Mouse (Mus musculus) gastrocnemius, postnatal 4 days (tissue): ENCODE results near the gene Irf3. TPM values are rescaled to one million over a fixed set of nuclear protein-coding genes. Genes with fewer than 3 reads are reported as not detected.

ENCODE experiments used
- DNase-seq, 2 experiments: peaks; one replicate each; pipeline ENCODE4 v3.0.0; 2021 to 2022; ENCODE audit warnings: low spot score in 2 of 2, mixed read lengths in 2 of 2
- total RNA-seq, 2 experiments: library from RNA; stranded (reverse); gene quantifications; 2 replicates each; pipeline ENCODE4 v1.2.3; 2021

Irf3 gene
- total RNA-seq, 2 experiments from 2014 or later, result 46.0 to 50.4 TPM

GRCm38 (mm10) chr7:44973415-44974130, 23.9 kb upstream of the Irf3 start:
- no peak for DNase-seq

- peak; percentile 75 to 83 for DNase-seq
Observed at GRCm38 (mm10) chr7:44974383-44975116, 22.9 kb upstream of the Irf3 start, which contains the start of gene Cpt1c. TSS of gene Cpt1c (minus strand) at chr7:44974851.

- DNase-seq, result no peak
Observed at GRCm38 (mm10) chr7:44975117-44975419, 22.4 kb upstream of the Irf3 start.

GRCm38 (mm10) chr7:44978300-44978699, 19.1 kb upstream of the Irf3 start:
- no peak for DNase-seq

GRCm38 (mm10) chr7:44981539-44981938, 15.9 kb upstream of the Irf3 start:
- DNase-seq, result no peak

- peak; percentile 78 to 87 for DNase-seq
Observed at GRCm38 (mm10) chr7:44983085-44983484, 14.4 kb upstream of the Irf3 start.

GRCm38 (mm10) chr7:44983944-44984832, 13.3 kb upstream of the Irf3 start:
- no peak for DNase-seq

- DNase-seq, result no peak
Observed at GRCm38 (mm10) chr7:44984833-44985164, 12.6 kb upstream of the Irf3 start.

GRCm38 (mm10) chr7:44985595-44986191, 11.8 kb upstream of the Irf3 start:
- DNase-seq, result peak; percentile 76 to 83

GRCm38 (mm10) chr7:44986192-44986878, 11.1 kb upstream of the Irf3 start, which contains the start of gene Prmt1:
TSS of gene Prmt1 (minus strand) at chr7:44986568.
- DNase-seq, result peak; percentile 81 to 94

- DNase-seq, result no peak
Observed at GRCm38 (mm10) chr7:44986879-44987718, 10.3 kb upstream of the Irf3 start.

- DNase-seq, result no peak
Observed at GRCm38 (mm10) chr7:44996672-44997071, 776 bp upstream of the Irf3 start.

GRCm38 (mm10) chr7:44997940-44998428, 536 bp downstream of the Irf3 start:
- DNase-seq, result no peak

- DNase-seq, result peak in 1 of 2 experiments; percentile 70
Observed at GRCm38 (mm10) chr7:44998501-44998955, 1.1 kb downstream of the Irf3 start, which contains the start of gene Bcl2l12. TSS of gene Bcl2l12 (minus strand) at chr7:44998712.

- no peak for DNase-seq
Observed at GRCm38 (mm10) chr7:44999753-45000152, 2.3 kb downstream of the Irf3 start.

- DNase-seq, result no peak
Observed at GRCm38 (mm10) chr7:45000539-45001114, 3.2 kb downstream of the Irf3 start.

GRCm38 (mm10) chr7:45002440-45002839, 5.0 kb downstream of the Irf3 start:
- no peak for DNase-seq

- no peak for DNase-seq
Observed at GRCm38 (mm10) chr7:45004546-45004945, 7.1 kb downstream of the Irf3 start.
